In the genomic region with DNA sequence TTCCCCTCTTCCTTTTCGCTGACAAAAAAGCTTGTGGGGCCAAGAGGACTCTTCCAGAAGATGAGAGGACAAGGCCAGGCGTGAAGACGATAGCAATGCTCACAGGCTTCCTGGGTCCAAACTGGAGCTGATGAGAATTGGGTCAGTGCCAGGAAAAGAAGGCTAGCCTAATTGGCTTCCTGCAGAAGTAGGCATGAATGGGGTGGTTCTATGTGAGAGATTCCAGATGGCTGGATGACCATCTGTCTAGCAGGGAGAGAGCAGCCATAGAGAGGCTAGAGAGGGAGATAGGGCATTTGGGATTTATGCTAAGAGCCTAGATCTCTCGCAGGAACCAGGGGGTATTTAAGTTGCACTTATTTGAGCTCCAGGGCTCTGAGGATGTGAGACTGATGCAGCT, we compare ENCODE assay signal across 23 mouse cellular contexts. TPM values are rescaled to one million over a fixed set of nuclear protein-coding genes. Genes with fewer than 3 reads are reported as not detected.
DNase-seq lines count a peak whose midpoint lies in the region; ATAC-seq and TF ChIP-seq lines count a peak whose summit lies in the region.
"Had no signal": no experiment of that assay in that cellular context is flagged by ENCODE, and none has a peak within 500 bp of the region (broad histone marks: within the 10 kb centered on the region; RNA-seq: fewer than 3 reads in every experiment).

No protein-coding gene starts in this region.

- no peak overlapping the region for H3K27ac ChIP-seq in forebrain, postnatal 0 days (ENCODE audit: low read depth, low read length)
- no peak overlapping the region for H3K27ac ChIP-seq in forebrain, embryonic 10.5 days
- H3K27ac ChIP-seq in midbrain, embryonic 13.5 days, result 0 out of 2 replicates have a peak overlapping the region, but pooled peaks have one; percentile 3
- no peak overlapping the region for H3K27ac ChIP-seq in midbrain, embryonic 11.5 days (ENCODE audit: low read depth, low read length)
- no peak overlapping the region for H3K27ac ChIP-seq in cerebellum, adult 2 months (ENCODE audit: insufficient read depth, low read length)
- H3K27ac ChIP-seq: forebrain, embryonic 13.5 days; hindbrain, embryonic 14.5 days; limb, embryonic 13.5 days; liver, embryonic 15.5 days; midbrain, embryonic 15.5 days; neural tube, embryonic 15.5 days had no signal

- no peak overlapping the region for H3K4me2 ChIP-seq in forebrain, postnatal 0 days (ENCODE audit: low read depth)
- H3K4me2 ChIP-seq in midbrain, embryonic 13.5 days (replicated peaks), result no peak overlapping the region
- no peak overlapping the region for H3K4me2 ChIP-seq in midbrain, embryonic 11.5 days
- H3K4me2 ChIP-seq: forebrain, embryonic 13.5 days; heart, embryonic 12.5 days; hindbrain, embryonic 14.5 days; limb, embryonic 13.5 days; liver, embryonic 15.5 days; midbrain, embryonic 15.5 days; neural tube, embryonic 15.5 days had no signal

- H3K36me3 ChIP-seq in forebrain, postnatal 0 days (ENCODE audit: insufficient read depth), result no peaks in the 10 kb centered on the region
- H3K36me3 ChIP-seq in forebrain, embryonic 10.5 days (replicated peaks), result no peaks in the 10 kb centered on the region
- no peaks in the 10 kb centered on the region for H3K36me3 ChIP-seq in midbrain, embryonic 13.5 days
- no peaks in the 10 kb centered on the region for H3K36me3 ChIP-seq in midbrain, embryonic 11.5 days (ENCODE audit: control insufficient read depth, insufficient read depth, low read length)
- H3K36me3 ChIP-seq: heart, embryonic 12.5 days; limb, embryonic 13.5 days; liver, embryonic 15.5 days; midbrain, embryonic 15.5 days; neural tube, embryonic 15.5 days had no signal

- no peak for TF ChIP-seq POLR2A in cerebellum, adult 2 months (IDR thresholded peaks at IDR 0.05; ENCODE audit: borderline replicate concordance, insufficient read depth, low read length)

- ATAC-seq in forebrain, postnatal 0 days, result no peak; the same call in 1 of the 2 replicates
- no peak for ATAC-seq in midbrain, embryonic 13.5 days
- ATAC-seq in midbrain, embryonic 11.5 days (ENCODE audit: low FRiP score), result no peak
- ATAC-seq: forebrain, embryonic 13.5 days; midbrain, embryonic 15.5 days had no signal

- whole genome bisulfite sequencing in forebrain, postnatal 0 days, result 33% methylated on average over 4 of the region's 4 CpGs
- WGBS in forebrain, embryonic 10.5 days, result 85% methylated on average over 4 of the region's 4 CpGs
- 78% methylated on average over 4 of the region's 4 CpGs for WGBS in midbrain, embryonic 13.5 days
- 91% methylated on average over 4 of the region's 4 CpGs for WGBS in midbrain, embryonic 11.5 days
- 8% methylated on average over 4 of the region's 4 CpGs for WGBS in cerebellum, adult 2 months

- DNase-seq in forebrain, postnatal 0 days, result peak; percentile 12
- no peak for DNase-seq in forebrain, embryonic 10.5 days (ENCODE audit: extremely low spot score, low spot score)
- DNase-seq in midbrain, embryonic 11.5 days (ENCODE audit: low spot score, missing footprints), result no peak
- DNase-seq in cerebellum, adult 2 months, result peak; percentile 21 to 62
- DNase-seq in retina, embryonic 14.5 days (ENCODE audit: low spot score), result peak; percentile 25
- DNase-seq in heart, adult 9 months (ENCODE audit: low spot score in 2 of 2), result no peak
- DNase-seq in urinary bladder, postnatal 4 days (ENCODE audit: low spot score in 2 of 2), result no peak
- DNase-seq: adrenal gland, adult 2 months; heart, postnatal 14 days; kidney, adult 11 months; lung, postnatal 10 days; thymus, postnatal 14 days had no signal

- H3K4me3 ChIP-seq in forebrain, postnatal 0 days (ENCODE audit: low read depth, low read length), result no peak overlapping the region
- no peak overlapping the region for H3K4me3 ChIP-seq in forebrain, embryonic 10.5 days
- H3K4me3 ChIP-seq in midbrain, embryonic 13.5 days (replicated peaks), result no peak overlapping the region
- H3K4me3 ChIP-seq in midbrain, embryonic 11.5 days (ENCODE audit: low read depth, low read length), result no peak overlapping the region
- H3K4me3 ChIP-seq in cerebellum, adult 2 months (replicated peaks; ENCODE audit: insufficient read depth, low read depth, low read length), result no peak overlapping the region
- H3K4me3 ChIP-seq: forebrain, embryonic 13.5 days; heart, embryonic 12.5 days; limb, embryonic 13.5 days; liver, embryonic 15.5 days; midbrain, embryonic 15.5 days; neural tube, embryonic 15.5 days had no signal

- H3K9me3 ChIP-seq in forebrain, postnatal 0 days (ENCODE audit: low read length), result no peaks in the 10 kb centered on the region
- no peaks in the 10 kb centered on the region for H3K9me3 ChIP-seq in forebrain, embryonic 10.5 days
- H3K9me3 ChIP-seq in midbrain, embryonic 13.5 days, result no peaks in the 10 kb centered on the region
- no peaks in the 10 kb centered on the region for H3K9me3 ChIP-seq in midbrain, embryonic 11.5 days (ENCODE audit: control insufficient read depth, low read length)
- H3K9me3 ChIP-seq: forebrain, embryonic 13.5 days; heart, embryonic 12.5 days; limb, embryonic 13.5 days; liver, embryonic 15.5 days; midbrain, embryonic 15.5 days; neural tube, embryonic 15.5 days had no signal

- TF ChIP-seq CTCF in forebrain, postnatal 0 days (IDR thresholded peaks at IDR 0.05; ENCODE audit: low read depth), result no peak
- TF ChIP-seq CTCF in cerebellum, adult 2 months (IDR thresholded peaks at IDR 0.05; ENCODE audit: borderline replicate concordance, insufficient read depth, low read depth, low read length), result no peak

- H3K27me3 ChIP-seq in forebrain, postnatal 0 days (ENCODE audit: insufficient read depth, low read length), result no peaks in the 10 kb centered on the region
- no peaks in the 10 kb centered on the region for H3K27me3 ChIP-seq in forebrain, embryonic 10.5 days (ENCODE audit: poor library complexity, severe bottlenecking)
- no peaks in the 10 kb centered on the region for H3K27me3 ChIP-seq in midbrain, embryonic 13.5 days
- no peaks in the 10 kb centered on the region for H3K27me3 ChIP-seq in midbrain, embryonic 11.5 days (ENCODE audit: control insufficient read depth, insufficient read depth, low read length)
- H3K27me3 ChIP-seq in cerebellum, adult 2 months (ENCODE audit: control insufficient read depth, insufficient read depth, low read length), result no peaks in the 10 kb centered on the region
- H3K27me3 ChIP-seq: forebrain, embryonic 13.5 days; heart, embryonic 12.5 days; limb, embryonic 13.5 days; midbrain, embryonic 15.5 days; neural tube, embryonic 15.5 days had no signal

- no peak overlapping the region for H3K9ac ChIP-seq in forebrain, postnatal 0 days
- no peak overlapping the region for H3K9ac ChIP-seq in midbrain, embryonic 13.5 days (replicated peaks)
- H3K9ac ChIP-seq in midbrain, embryonic 11.5 days (ENCODE audit: low read length), result no peak overlapping the region
- H3K9ac ChIP-seq: forebrain, embryonic 13.5 days; heart, embryonic 12.5 days; hindbrain, embryonic 14.5 days; limb, embryonic 13.5 days; liver, embryonic 15.5 days; midbrain, embryonic 15.5 days; neural tube, embryonic 15.5 days had no signal

- no peaks in the 10 kb centered on the region for H3K4me1 ChIP-seq in forebrain, postnatal 0 days (ENCODE audit: insufficient read depth)
- H3K4me1 ChIP-seq in forebrain, embryonic 10.5 days, result no peaks in the 10 kb centered on the region
- H3K4me1 ChIP-seq in midbrain, embryonic 13.5 days (replicated peaks), result no peaks in the 10 kb centered on the region
- H3K4me1 ChIP-seq in midbrain, embryonic 11.5 days (ENCODE audit: control insufficient read depth, insufficient read depth, low read length), result no peaks in the 10 kb centered on the region
- no peaks in the 10 kb centered on the region; the same call in none of the 2 replicates for H3K4me1 ChIP-seq in cerebellum, adult 2 months (ENCODE audit: control insufficient read depth, insufficient read depth, low read length)
- H3K4me1 ChIP-seq: heart, embryonic 12.5 days; limb, embryonic 13.5 days; liver, embryonic 15.5 days; midbrain, embryonic 15.5 days; neural tube, embryonic 15.5 days had no signal

RNA-seq across cellular contexts. Expression of a gene that starts 9.5 kb away (rescaled TPM):
- total RNA-seq in forebrain, postnatal 0 days (2014; rRNA removed), result 0.23 TPM in 1 of 2 replicates, not detected in the other
- 0.13 and 0.36 TPM in 2 replicates for polyA plus RNA-seq in forebrain, postnatal 0 days (2015; fragmentation: Nextera tagmentation; extraction: Ambion mirVana)
- polyA plus RNA-seq in forebrain, embryonic 10.5 days (2016; fragmentation: Nextera tagmentation; extraction: Ambion mirVana), result 4.6 and 4.9 TPM in 2 replicates
- 0.08 and 0.18 TPM in 2 replicates for polyA plus RNA-seq in midbrain, embryonic 13.5 days (2015; fragmentation: Nextera tagmentation; extraction: Ambion mirVana)
- polyA plus RNA-seq in midbrain, embryonic 11.5 days (2014; fragmentation: Nextera tagmentation; extraction: Ambion mirVana), result 1.3 and 1.6 TPM in 2 replicates
- 0.05 TPM in 1 of 2 replicates, not detected in the other for polyA plus RNA-seq in cerebellum, adult 2 months (2012; rRNA removed)
- total RNA-seq: granulocyte monocyte progenitor cell, adult 5-6 weeks; megakaryocyte progenitor cell, adult 5-6 weeks had no signal
- polyA plus RNA-seq: forebrain, embryonic 13.5 days; neural tube, embryonic 15.5 days had no signal

RNA-seq across cellular contexts. Expression of a gene that starts 16.8 kb away (rescaled TPM):
- 54.3 and 81.8 TPM in 2 replicates for total RNA-seq in forebrain, postnatal 0 days (2014; rRNA removed)
- polyA plus RNA-seq in forebrain, postnatal 0 days (2015; fragmentation: Nextera tagmentation; extraction: Ambion mirVana), result 39.1 and 46.0 TPM in 2 replicates
- 34.3 and 36.9 TPM in 2 replicates for polyA plus RNA-seq in forebrain, embryonic 10.5 days (2016; fragmentation: Nextera tagmentation; extraction: Ambion mirVana)
- 28.1 and 28.7 TPM in 2 replicates for polyA plus RNA-seq in midbrain, embryonic 13.5 days (2015; fragmentation: Nextera tagmentation; extraction: Ambion mirVana)
- 17.6 and 19.1 TPM in 2 replicates for polyA plus RNA-seq in midbrain, embryonic 11.5 days (2014; fragmentation: Nextera tagmentation; extraction: Ambion mirVana)
- 61.2 and 63.6 TPM in 2 replicates for polyA plus RNA-seq in cerebellum, adult 2 months (2012; rRNA removed)

RNA-seq across cellular contexts. Expression of a gene that starts 28.1 kb away (rescaled TPM):
- total RNA-seq in forebrain, postnatal 0 days (2014; rRNA removed), result 55.8 and 67.6 TPM in 2 replicates
- polyA plus RNA-seq in forebrain, postnatal 0 days (2015; fragmentation: Nextera tagmentation; extraction: Ambion mirVana), result 39.1 and 46.7 TPM in 2 replicates
- 74.6 and 82.1 TPM in 2 replicates for polyA plus RNA-seq in forebrain, embryonic 10.5 days (2016; fragmentation: Nextera tagmentation; extraction: Ambion mirVana)
- 76.5 and 87.8 TPM in 2 replicates for polyA plus RNA-seq in midbrain, embryonic 13.5 days (2015; fragmentation: Nextera tagmentation; extraction: Ambion mirVana)
- 95.5 and 99.0 TPM in 2 replicates for polyA plus RNA-seq in midbrain, embryonic 11.5 days (2014; fragmentation: Nextera tagmentation; extraction: Ambion mirVana)
- 109 and 135 TPM in 2 replicates for polyA plus RNA-seq in cerebellum, adult 2 months (2012; rRNA removed)

RNA-seq across cellular contexts. Expression of a gene that starts 59.5 kb away (rescaled TPM):
- total RNA-seq in forebrain, postnatal 0 days (2014; rRNA removed), result not detected in 2 replicates
- polyA plus RNA-seq in forebrain, postnatal 0 days (2015; fragmentation: Nextera tagmentation; extraction: Ambion mirVana), result not detected in 2 replicates
- polyA plus RNA-seq in forebrain, embryonic 10.5 days (2016; fragmentation: Nextera tagmentation; extraction: Ambion mirVana), result 0.06 and 0.07 TPM in 2 replicates
- 0.15 TPM in 1 of 2 replicates, not detected in the other for polyA plus RNA-seq in midbrain, embryonic 13.5 days (2015; fragmentation: Nextera tagmentation; extraction: Ambion mirVana)
- polyA plus RNA-seq in midbrain, embryonic 11.5 days (2014; fragmentation: Nextera tagmentation; extraction: Ambion mirVana), result not detected in 2 replicates
- polyA plus RNA-seq in cerebellum, adult 2 months (2012; rRNA removed), result not detected in 2 replicates
- total RNA-seq: granulocyte monocyte progenitor cell, adult 5-6 weeks; megakaryocyte progenitor cell, adult 5-6 weeks had no signal
- polyA plus RNA-seq: C2C12; forebrain, embryonic 13.5 days; heart, embryonic 12.5 days; hindbrain, embryonic 14.5 days; midbrain, embryonic 15.5 days; neural tube, embryonic 15.5 days had no signal

Comparison
In these comparisons a context has a peak if more than half of its experiments do, and no peak if none do; other contexts are left out.
1. DNase-seq: peak in forebrain, postnatal 0 days (single experiment), cerebellum, adult 2 months (2 of 2) and retina, embryonic 14.5 days (single experiment); none in forebrain, embryonic 10.5 days (single experiment), midbrain, embryonic 11.5 days (single experiment), heart, adult 9 months (0 of 2) and urinary bladder, postnatal 4 days (0 of 2).